Mouse (Mus musculus): ENCODE results near the gene 4921504E06Rik. TPM values are rescaled to one million over a fixed set of nuclear protein-coding genes. Genes with fewer than 3 reads are reported as not detected.
A peak's percentile ranks its signal among the peaks of the same experiment; 100 is the strongest.

4921504E06Rik gene
- polyA plus RNA-seq (2015; fragmentation: Nextera tagmentation; extraction: Ambion mirVana): 0.12 and 0.15 TPM in 2 replicates

GRCm38 (mm10) chr2:19553821-19554592 lies at the start of gene 4921504E06Rik:
4921504E06Rik (minus strand) TSS chr2:19553914.
- no peaks in the 10 kb centered on the region for H3K27me3 ChIP-seq (replicated peaks; ENCODE audit: control insufficient read depth, insufficient read depth, low read length)
- H3K4me1 ChIP-seq (ENCODE audit: control insufficient read depth, insufficient read depth, low read depth, low read length): peaks cover 12% of the 10 kb centered on the region
- peak; percentile 93 for ATAC-seq
- H3K4me2 ChIP-seq (ENCODE audit: low read length): peak within 1 kb of the TSS; percentile 75
- H3K9me3 ChIP-seq (ENCODE audit: control insufficient read depth, low read length): no peaks in the 10 kb centered on the region
- peak within 1 kb of the TSS; percentile 40 for H3K4me3 ChIP-seq (ENCODE audit: low read length)
- WGBS: under 1% methylated on average over 26 of the region's 27 CpGs
- peak within 1 kb of the TSS; percentile 59 for H3K9ac ChIP-seq (ENCODE audit: low read depth, low read length)
- peak within 1 kb of the TSS; percentile 66 for H3K27ac ChIP-seq (ENCODE audit: low read depth, low read length)
- H3K36me3 ChIP-seq (ENCODE audit: control insufficient read depth, insufficient read depth, low read length): no peaks in the 10 kb centered on the region

DNA sequence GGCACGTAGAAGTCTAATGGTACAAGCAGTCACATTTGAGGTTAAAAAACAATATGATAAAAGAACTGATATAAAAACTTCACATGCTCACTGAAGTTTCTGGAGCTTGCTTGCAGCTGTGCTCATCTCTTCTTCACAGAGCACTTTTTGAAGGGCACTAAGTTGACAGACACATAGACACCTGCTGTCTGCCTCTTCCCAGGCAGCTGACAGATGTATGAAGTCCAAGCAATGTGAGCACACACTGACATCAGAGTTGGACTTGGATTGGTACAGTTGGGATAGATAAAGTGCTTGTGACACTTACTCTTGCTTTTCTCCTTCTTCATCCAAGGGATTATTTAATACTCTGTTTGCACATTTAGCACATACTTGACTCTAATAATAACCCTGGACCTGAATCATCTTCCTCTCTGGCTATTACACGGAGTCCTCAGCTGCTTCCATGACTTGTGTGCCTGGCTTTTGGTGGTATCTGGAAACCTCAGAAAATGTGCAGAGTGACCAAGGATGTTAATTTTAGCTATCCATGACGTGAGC lies 47.7 kb upstream of the 4921504E06Rik start:
- ATAC-seq: no peak
- H3K9ac ChIP-seq (ENCODE audit: low read depth, low read length): no peak overlapping the region
- 83% methylated on average over 3 of the region's 3 CpGs for WGBS
- no peaks in the 10 kb centered on the region for H3K36me3 ChIP-seq (ENCODE audit: control insufficient read depth, insufficient read depth, low read length)
- no peak overlapping the region for H3K27ac ChIP-seq (ENCODE audit: low read depth, low read length)
- no peak overlapping the region for H3K4me3 ChIP-seq (ENCODE audit: low read length)
- H3K27me3 ChIP-seq (replicated peaks; ENCODE audit: control insufficient read depth, insufficient read depth, low read length): no peaks in the 10 kb centered on the region
- H3K4me1 ChIP-seq (ENCODE audit: control insufficient read depth, insufficient read depth, low read depth, low read length): no peaks in the 10 kb centered on the region
- H3K9me3 ChIP-seq (ENCODE audit: control insufficient read depth, low read length): no peaks in the 10 kb centered on the region
- no peak overlapping the region for H3K4me2 ChIP-seq (ENCODE audit: low read length)

- Histone ChIP-seq H3K36me3 (ENCODE audit: control insufficient read depth, insufficient read depth, low read length) (no peaks in the 10 kb centered on the region), H3K4me1 (ENCODE audit: control insufficient read depth, insufficient read depth, low read depth, low read length) (no peaks in the 10 kb centered on the region)
- WGBS: 79% methylated on average over 5 of the region's 5 CpGs
Measured at GRCm38 (mm10) chr2:19600860-19601259, 47.1 kb upstream of the 4921504E06Rik start.

GRCm38 (mm10) chr2:19599801-19600200 lies 46.1 kb upstream of the 4921504E06Rik start:
- no peak overlapping the region for H3K4me2 ChIP-seq (ENCODE audit: low read length)
- no peak overlapping the region for H3K27ac ChIP-seq (ENCODE audit: low read depth, low read length)
- H3K27me3 ChIP-seq (replicated peaks; ENCODE audit: control insufficient read depth, insufficient read depth, low read length): no peaks in the 10 kb centered on the region
- no peak for ATAC-seq
- H3K4me3 ChIP-seq (ENCODE audit: low read length): no peak overlapping the region
- no peak overlapping the region for H3K9ac ChIP-seq (ENCODE audit: low read depth, low read length)
- WGBS: 85% methylated on average over 5 of the region's 5 CpGs
- no peaks in the 10 kb centered on the region for H3K4me1 ChIP-seq (ENCODE audit: control insufficient read depth, insufficient read depth, low read depth, low read length)
- no peaks in the 10 kb centered on the region for H3K9me3 ChIP-seq (ENCODE audit: control insufficient read depth, low read length)
- no peaks in the 10 kb centered on the region for H3K36me3 ChIP-seq (ENCODE audit: control insufficient read depth, insufficient read depth, low read length)

More at GRCm38 (mm10) chr2:19600860-19601259, 47.1 kb upstream of the 4921504E06Rik start:
- Histone ChIP-seq H3K9me3 (ENCODE audit: control insufficient read depth, low read length) (no peaks in the 10 kb centered on the region), H3K27ac (ENCODE audit: low read depth, low read length) (no peak overlapping the region), H3K9ac (ENCODE audit: low read depth, low read length) (no peak overlapping the region), H3K27me3 (replicated peaks; ENCODE audit: control insufficient read depth, insufficient read depth, low read length) (no peaks in the 10 kb centered on the region), H3K4me2 (ENCODE audit: low read length) (no peak overlapping the region), H3K4me3 (ENCODE audit: low read length) (no peak overlapping the region)
- no peak for ATAC-seq

GRCm38 (mm10) chr2:19596988-19597387 lies 43.3 kb upstream of the 4921504E06Rik start:
- no peak overlapping the region for H3K9ac ChIP-seq (ENCODE audit: low read depth, low read length)
- no peaks in the 10 kb centered on the region for H3K4me1 ChIP-seq (ENCODE audit: control insufficient read depth, insufficient read depth, low read depth, low read length)
- no peaks in the 10 kb centered on the region for H3K9me3 ChIP-seq (ENCODE audit: control insufficient read depth, low read length)
- ATAC-seq: no peak
- no peak overlapping the region for H3K4me3 ChIP-seq (ENCODE audit: low read length)
- no peak overlapping the region for H3K27ac ChIP-seq (ENCODE audit: low read depth, low read length)
- H3K36me3 ChIP-seq (ENCODE audit: control insufficient read depth, insufficient read depth, low read length): no peaks in the 10 kb centered on the region
- H3K4me2 ChIP-seq (ENCODE audit: low read length): no peak overlapping the region
- no peaks in the 10 kb centered on the region for H3K27me3 ChIP-seq (replicated peaks; ENCODE audit: control insufficient read depth, insufficient read depth, low read length)

GRCm38 (mm10) chr2:19596426-19596825 lies 42.7 kb upstream of the 4921504E06Rik start:
- 67% methylated on average over 2 of the region's 2 CpGs for WGBS
- Histone ChIP-seq H3K27me3 (replicated peaks; ENCODE audit: control insufficient read depth, insufficient read depth, low read length) (no peaks in the 10 kb centered on the region), H3K9me3 (ENCODE audit: control insufficient read depth, low read length) (no peaks in the 10 kb centered on the region), H3K27ac (ENCODE audit: low read depth, low read length) (no peak overlapping the region), H3K9ac (ENCODE audit: low read depth, low read length) (no peak overlapping the region), H3K4me3 (ENCODE audit: low read length) (no peak overlapping the region), H3K36me3 (ENCODE audit: control insufficient read depth, insufficient read depth, low read length) (no peaks in the 10 kb centered on the region), H3K4me1 (ENCODE audit: control insufficient read depth, insufficient read depth, low read depth, low read length) (no peaks in the 10 kb centered on the region), H3K4me2 (ENCODE audit: low read length) (no peak overlapping the region)
- no peak for ATAC-seq

DNA sequence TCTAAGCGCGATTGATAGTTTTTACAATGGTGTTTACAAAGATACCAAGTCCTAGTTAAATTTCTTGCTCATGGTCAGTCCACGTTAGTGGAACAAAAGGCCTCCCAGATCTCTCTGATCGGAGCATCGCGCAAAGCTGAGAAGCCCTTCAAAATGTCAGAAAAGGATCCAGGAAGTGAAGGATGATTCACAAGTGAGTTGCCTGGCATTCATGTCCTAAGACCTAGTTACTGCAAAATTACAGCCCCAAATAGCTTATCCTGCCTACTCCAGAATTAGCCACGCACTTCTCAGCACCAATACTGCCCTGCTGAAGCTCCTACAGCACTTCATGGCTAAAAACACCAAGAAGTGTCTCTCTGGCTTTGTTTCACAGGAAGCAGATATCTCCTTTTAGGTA lies 41.1 kb upstream of the 4921504E06Rik start:
- H3K4me1 ChIP-seq (ENCODE audit: control insufficient read depth, insufficient read depth, low read depth, low read length): no peaks in the 10 kb centered on the region
- no peaks in the 10 kb centered on the region for H3K9me3 ChIP-seq (ENCODE audit: control insufficient read depth, low read length)
- H3K9ac ChIP-seq (ENCODE audit: low read depth, low read length): no peak overlapping the region
- H3K36me3 ChIP-seq (ENCODE audit: control insufficient read depth, insufficient read depth, low read length): no peaks in the 10 kb centered on the region
- H3K4me3 ChIP-seq (ENCODE audit: low read length): no peak overlapping the region
- H3K27ac ChIP-seq (ENCODE audit: low read depth, low read length): no peak overlapping the region
- no peaks in the 10 kb centered on the region for H3K27me3 ChIP-seq (replicated peaks; ENCODE audit: control insufficient read depth, insufficient read depth, low read length)
- WGBS: 77% methylated on average over 7 of the region's 7 CpGs
- H3K4me2 ChIP-seq (ENCODE audit: low read length): no peak overlapping the region
- no peak for ATAC-seq

DNA sequence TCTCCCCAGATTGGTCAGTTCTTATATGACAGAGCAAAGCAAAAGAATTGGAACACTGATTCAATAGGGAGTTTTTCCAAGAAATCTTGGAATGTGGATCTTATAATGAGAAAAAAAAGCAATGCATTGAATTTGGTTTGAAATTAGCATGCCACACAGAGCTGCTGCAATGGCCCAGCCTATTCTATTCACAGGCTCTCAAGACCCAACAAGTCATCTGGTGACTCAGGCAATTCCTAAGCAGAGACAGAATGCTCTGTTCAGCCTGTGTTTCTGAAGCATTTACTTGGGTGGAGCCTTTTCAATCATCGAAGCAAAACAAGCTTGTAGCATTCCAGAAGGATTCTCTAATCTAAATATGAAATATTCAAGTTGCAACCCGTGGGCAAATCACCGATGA lies 26.1 kb upstream of the 4921504E06Rik start:
- Histone ChIP-seq H3K4me3 (ENCODE audit: low read length) (no peak overlapping the region), H3K4me2 (ENCODE audit: low read length) (no peak overlapping the region), H3K9me3 (ENCODE audit: control insufficient read depth, low read length) (no peaks in the 10 kb centered on the region), H3K36me3 (ENCODE audit: control insufficient read depth, insufficient read depth, low read length) (no peaks in the 10 kb centered on the region), H3K27ac (ENCODE audit: low read depth, low read length) (no peak overlapping the region), H3K4me1 (ENCODE audit: control insufficient read depth, insufficient read depth, low read depth, low read length) (no peaks in the 10 kb centered on the region), H3K9ac (ENCODE audit: low read depth, low read length) (no peak overlapping the region), H3K27me3 (replicated peaks; ENCODE audit: control insufficient read depth, insufficient read depth, low read length) (no peaks in the 10 kb centered on the region)
- no peak for ATAC-seq
- WGBS: 73% methylated on average over 3 of the region's 3 CpGs

- no peak overlapping the region for H3K9ac ChIP-seq (ENCODE audit: low read depth, low read length)
- H3K4me1 ChIP-seq (ENCODE audit: control insufficient read depth, insufficient read depth, low read depth, low read length): no peaks in the 10 kb centered on the region
- H3K4me3 ChIP-seq (ENCODE audit: low read length): no peak overlapping the region
- H3K9me3 ChIP-seq (ENCODE audit: control insufficient read depth, low read length): no peaks in the 10 kb centered on the region
- H3K4me2 ChIP-seq (ENCODE audit: low read length): no peak overlapping the region
- whole genome bisulfite sequencing: 32% methylated on average over 6 of the region's 6 CpGs
- H3K27me3 ChIP-seq (replicated peaks; ENCODE audit: control insufficient read depth, insufficient read depth, low read length): no peaks in the 10 kb centered on the region
- no peaks in the 10 kb centered on the region for H3K36me3 ChIP-seq (ENCODE audit: control insufficient read depth, insufficient read depth, low read length)
- no peak overlapping the region for H3K27ac ChIP-seq (ENCODE audit: low read depth, low read length)
- 0 out of 2 replicates have a peak, but pooled peaks have one; percentile 37 for ATAC-seq
Measured at GRCm38 (mm10) chr2:19579180-19579579, 25.5 kb upstream of the 4921504E06Rik start.

Measured in hindbrain, embryonic 16.5 days (tissue).